Mouse (Mus musculus): ENCODE results near the gene Cfap221. TPM values are rescaled to one million over a fixed set of nuclear protein-coding genes. Genes with fewer than 3 reads are reported as not detected.

Gene Cfap221
- total RNA-seq (2021): under 1 TPM; 0.39 to 0.70 TPM
- long read RNA-seq, experiment 1, partial matches to known transcripts: 0 of 1 reads
- long read RNA-seq, experiment 1, other reads (novel, unspliced or antisense): 1 of 1 reads
- long read RNA-seq, experiment 2: 0 reads

DNA sequence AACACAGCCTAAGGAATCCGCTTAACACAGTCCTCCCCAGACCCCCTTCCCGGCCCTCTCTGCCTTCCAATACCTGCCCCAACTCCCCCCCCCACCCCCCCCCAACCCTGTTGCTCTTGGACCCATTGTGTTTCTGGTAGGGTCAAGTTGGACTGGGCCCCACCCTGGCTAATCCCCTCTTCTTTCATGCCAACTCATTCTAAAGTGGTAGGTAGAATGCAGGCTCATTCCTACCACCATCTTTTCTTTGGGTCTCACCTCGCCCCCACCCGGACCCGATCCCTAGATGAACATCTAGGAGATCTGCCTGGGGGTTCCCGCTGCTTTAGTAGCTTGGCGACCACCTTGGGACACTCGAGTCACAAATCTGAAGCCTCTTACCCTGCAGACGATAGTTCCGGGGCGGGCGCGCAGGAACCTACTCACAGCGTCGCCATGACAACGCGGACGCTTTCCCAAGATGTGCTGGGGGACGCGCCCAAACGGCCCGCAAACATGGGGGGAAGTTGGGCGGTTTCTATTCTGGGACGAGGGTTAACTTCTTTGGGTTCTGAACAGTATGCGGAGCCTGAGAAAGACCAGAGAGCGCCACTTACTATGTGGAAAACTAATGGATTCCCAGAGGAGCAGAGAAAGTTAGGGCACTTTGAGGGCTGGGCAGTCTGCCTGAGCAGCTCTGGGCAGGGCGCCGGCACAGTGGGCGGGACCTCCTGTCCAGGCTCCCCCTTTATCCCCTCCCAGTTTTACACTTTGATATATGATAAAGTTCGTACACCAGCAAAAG lies at the start of gene Cfap221:
Gene Cfap221 (minus strand): TSS at position 437 of the 784 bp plus-strand sequence.
- DNase-seq: peak; percentile 81

DNA sequence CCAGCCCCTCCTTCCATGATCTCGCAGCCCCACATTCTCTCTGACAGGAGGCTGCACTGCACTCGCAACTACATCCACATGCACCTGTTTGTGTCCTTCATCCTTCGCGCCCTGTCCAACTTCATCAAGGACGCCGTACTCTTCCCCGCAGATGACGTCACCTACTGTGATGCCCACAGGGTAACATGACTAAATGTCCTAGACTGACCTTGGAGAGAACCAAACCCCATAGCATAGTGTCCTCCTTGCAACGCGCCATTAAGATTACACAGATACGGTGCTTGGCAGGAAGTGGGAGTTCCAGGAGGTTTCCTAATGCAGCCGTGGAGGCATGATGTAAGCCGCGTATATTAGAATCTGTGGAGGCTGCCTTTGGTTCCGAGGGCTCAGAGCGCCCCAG lies 47.5 kb upstream of the Cfap221 start:
- no peak for DNase-seq

DNA sequence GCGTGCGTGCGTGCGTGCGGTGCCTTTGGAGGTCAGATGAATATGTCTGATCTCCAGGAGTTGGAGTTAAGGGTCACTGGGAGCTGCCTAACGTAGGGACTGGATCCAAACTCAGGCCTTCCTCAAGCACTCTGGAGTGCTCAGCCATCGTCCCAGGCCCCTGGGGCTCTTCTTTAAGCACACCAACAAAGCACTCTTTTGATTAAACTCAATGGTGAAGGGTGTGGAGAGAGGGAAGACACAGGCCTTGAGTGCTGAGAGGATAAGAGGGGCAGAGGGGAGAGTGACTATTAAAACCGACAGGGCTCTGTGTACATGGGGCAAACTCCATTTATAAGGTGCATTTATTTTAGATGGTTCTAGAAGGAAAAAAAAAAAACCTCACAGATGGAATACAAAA lies 45.4 kb upstream of the Cfap221 start:
- no peak for DNase-seq

DNA sequence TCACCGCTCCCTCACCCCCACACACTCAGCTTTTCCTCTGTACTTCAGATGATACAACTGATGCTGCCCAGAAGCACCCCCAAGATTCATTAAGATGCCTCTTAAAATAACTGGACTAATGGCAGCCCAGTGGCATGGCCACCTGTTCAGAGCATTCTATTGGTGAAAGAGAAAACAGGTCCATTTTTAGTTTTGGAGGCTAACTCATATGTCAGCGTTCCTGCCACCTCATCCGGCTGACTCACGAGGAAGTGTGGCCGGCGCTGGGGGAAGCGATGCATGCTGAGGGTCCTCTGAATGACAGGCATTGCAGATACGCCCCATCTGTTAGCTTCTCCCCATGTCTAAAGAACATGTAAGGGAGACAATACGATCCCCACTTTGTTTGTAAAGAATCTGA lies 41.6 kb upstream of the Cfap221 start:
- no peak for DNase-seq

DNA sequence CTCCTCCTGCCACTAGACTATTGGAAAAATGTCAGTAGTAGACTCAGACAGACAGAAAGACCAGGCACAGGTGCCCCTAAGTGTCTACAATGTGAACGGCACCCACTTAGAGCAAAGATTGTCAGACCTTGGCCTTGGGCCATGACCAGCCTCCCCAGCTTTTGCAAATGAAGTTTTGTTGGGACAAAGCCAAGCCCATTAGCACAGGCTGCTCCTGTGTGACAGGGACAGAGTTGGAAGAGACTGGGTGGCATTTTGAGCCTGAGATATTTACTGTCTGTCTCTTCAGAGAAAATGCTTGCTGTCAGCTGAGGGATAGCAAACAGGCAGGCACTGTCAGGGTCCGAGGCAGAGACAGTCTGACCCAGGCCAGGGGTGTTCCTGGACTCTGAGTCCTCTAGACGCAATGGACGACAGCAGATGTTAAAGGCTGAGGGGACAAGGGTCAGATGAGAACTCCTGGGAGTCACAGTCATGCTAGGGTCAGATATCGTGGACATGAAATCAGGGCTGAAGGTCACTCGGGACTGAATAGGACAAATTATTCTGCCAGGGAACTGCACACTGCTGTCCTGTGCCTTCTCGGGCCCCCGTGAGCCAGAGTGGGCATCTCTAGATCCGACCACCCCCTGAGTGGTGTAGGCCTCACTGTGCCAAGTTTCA lies 40.1 kb upstream of the Cfap221 start:
- DNase-seq: peak; percentile 62

DNA sequence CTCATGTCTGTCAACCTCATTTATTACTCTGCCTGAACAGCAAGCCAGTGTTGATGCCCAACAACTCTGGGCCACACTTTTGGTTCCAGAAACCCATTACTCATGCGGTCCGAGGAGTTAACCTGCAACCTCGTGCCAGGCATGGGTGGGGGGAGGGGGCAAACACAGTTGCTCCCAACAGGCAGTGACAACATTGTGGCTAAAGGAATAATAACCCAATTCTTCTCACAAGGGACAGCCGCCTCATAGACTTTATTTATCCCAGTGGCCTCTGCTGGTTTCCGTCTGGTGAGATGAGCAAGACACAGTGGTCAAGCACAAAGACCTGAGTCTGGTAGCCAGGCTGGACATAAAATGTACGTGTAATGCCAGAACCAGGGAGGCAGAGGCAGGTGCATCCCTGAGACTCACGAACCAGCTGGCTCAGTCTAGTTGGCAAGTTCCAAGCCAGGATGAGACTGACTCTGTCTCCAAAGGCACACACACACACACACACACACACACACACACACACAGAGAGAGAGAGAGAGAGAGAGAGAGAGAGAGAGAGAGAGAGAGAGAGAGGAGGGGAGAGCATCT lies 38.5 kb upstream of the Cfap221 start:
- no peak for DNase-seq

DNA sequence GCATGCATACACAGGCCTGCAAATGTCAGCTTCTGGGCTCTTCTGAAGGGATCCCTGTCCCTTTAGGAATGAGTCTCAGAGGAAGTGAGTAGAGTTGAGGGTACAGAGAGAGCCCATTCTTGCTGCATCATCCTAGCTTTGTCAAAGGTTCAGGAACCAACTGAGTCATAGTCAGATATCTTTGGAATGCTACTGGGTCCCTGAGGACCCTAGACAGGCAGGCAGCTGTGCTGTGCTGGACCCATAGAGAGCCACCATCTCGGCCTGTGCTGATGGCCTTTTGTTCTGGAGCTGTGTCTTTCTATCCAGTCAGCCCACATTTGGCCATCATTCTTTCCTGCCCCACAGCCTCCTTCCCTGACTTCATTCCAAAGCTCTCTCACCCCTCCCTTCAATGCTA lies 37.8 kb upstream of the Cfap221 start:
- DNase-seq: no peak

DNA sequence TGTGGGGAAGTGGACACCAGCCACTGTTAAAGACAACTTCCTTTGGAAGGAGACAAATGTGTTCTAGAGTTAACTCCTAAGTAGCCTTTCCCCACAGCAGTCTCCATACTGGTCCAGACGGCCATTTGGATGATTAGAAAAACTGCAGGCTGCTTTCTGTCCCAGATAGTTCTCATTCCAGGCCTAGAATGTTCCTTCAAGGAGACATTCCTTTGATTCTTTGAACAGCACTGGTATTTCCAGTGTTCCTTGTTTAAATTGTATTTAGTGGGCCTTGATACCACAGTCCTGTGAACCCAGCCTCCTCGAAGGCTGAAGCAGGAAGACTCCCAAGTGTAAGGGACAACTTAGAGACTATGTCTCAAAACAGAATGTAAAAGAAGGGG lies 36.4 kb upstream of the Cfap221 start:
- DNase-seq: no peak

DNA sequence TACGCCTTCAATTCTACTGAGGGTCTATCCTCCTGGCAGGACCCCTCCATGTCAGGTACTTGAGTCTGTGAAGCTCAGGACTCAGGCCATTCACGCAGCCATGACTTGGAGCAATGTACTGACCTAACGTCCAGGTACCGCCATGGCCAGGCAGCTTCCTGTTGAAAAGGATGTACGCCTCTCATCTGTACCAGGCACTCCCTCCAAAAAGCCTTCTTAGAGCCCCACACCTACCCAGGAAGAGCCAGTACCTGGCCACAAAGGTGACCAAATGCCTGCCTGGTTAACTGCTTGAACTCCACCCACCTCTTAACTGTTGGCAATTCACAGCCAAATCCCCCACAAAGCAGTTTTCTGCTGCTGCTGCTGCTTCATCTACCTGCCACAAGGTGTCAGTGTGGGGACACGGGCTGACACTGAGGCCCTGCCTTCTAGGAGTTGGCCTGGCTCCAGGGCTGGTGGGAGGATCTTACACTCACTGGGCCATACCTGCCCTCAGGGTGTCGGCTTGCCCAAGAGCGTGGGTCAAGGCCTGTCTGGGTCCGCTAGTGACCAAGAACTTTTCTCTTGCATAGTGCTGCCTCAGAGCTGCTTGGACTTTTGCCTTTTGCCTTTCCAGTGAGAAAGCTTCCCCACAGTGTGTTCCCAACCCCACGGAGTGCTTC lies 35.9 kb upstream of the Cfap221 start:
- peak; percentile 90 for DNase-seq

DNA sequence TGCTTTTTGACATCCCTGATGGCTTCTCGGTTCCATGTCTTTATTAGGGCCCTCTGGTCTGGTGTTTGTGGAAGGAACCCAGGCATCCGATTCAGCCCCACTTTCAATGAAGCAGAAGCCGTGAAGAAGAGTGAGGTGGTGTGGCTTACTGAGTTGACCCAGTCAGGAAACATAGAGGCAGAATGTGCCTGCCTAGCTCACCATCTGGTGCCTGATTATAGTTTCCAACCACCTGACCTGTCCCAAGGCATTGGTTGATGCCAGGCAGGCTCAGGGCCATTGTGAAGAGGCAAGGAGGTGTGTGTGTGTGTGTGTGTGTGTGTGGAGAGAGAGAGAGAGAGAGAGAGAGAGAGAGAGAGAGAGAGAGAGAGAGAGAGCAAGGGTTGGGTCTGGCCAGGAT lies 33.4 kb upstream of the Cfap221 start:
- DNase-seq: no peak

DNA sequence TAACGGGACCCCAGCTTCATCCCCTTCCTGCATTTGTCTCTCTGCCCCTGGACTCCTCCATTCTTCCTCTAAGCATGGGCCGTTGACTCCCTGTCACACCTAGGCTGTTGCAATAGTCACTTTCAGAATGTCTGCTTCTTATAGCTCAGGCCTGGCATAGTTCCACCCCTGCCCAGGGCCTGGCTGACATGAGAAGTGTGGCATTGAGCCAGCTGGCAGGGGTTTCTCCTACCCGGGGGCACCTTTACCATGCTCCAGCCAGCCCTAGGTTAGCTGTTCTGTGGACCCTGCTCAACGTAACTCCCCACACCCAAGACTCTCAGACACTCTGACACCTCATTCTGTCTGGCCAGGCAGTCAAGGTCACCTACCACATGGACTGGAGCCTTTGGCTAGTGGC lies 30.7 kb upstream of the Cfap221 start:
- DNase-seq: peak; percentile 62

DNA sequence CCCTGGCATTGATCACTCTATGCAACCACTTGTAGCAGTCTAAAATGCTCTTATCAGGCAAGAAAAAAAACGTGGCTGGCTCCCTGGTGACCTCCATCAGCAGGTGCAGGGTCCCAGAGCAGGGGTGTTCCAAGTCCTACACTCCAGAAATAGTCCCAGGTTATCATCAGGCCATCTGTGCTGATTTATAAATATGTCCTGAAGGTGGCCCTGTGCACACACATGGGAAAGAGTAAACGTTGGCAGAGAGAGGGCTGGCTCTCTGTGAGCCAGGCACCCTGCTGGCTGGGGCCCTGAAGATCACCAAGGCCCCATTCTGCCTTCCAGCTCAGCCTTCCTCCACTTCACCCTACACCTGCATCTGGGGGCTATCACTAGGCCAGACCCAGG lies 28.0 kb upstream of the Cfap221 start:
- DNase-seq: peak; percentile 36

DNA sequence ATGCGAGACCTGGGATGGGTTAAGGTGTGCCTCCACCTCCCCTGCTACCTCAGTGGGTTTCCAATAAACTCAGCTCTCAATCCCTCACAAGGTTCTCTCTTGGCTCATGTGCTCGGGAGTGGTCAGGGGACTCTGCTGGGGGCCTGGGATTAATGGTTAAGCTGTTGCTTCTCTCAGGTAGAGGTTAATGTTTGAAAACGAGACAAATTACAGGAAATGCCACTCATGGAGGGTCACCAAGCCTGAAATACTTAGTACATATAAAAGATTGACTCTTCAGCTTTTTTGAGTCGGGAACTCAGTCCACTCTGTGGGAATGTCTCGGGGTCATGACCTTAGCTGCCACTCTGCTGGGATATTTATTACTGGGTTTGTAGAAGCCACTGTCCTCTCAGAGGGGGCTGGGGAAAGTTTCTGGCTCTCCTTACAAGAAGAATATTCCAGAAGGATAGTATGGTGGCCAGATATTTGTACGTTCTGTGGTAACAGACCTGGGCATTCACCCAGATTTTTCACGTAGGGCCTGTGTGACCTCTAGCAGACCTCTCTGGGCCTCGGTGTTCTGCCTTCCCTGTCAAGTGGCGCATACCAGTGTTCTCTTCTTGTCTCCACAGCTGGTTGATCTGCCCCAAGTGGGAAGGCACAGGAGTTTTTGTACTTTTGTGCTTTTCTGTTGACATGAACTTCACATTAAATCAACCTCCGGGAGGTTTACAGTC lies 27.5 kb upstream of the Cfap221 start:
- DNase-seq: peak; percentile 47

DNA sequence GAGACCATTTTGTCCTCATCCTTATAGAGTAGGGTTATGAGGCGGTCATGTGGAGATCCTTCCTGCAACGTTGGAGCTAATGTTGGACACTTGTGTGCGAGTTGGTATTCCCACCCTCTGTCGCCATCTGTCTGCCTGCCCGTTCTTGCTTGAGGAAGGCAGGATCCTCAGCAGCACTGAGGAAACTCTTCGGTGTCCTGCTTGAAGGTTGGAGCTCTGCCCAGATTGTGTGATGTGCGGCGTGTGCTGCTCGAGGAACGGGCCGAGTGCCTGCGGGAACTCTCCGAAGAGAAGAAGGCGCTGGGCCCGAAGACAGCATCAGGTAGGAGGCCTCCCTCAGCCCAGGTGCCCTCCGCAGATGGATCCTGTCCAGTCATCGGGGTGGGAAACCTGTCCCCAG lies 24.9 kb upstream of the Cfap221 start:
- no peak for DNase-seq

DNA sequence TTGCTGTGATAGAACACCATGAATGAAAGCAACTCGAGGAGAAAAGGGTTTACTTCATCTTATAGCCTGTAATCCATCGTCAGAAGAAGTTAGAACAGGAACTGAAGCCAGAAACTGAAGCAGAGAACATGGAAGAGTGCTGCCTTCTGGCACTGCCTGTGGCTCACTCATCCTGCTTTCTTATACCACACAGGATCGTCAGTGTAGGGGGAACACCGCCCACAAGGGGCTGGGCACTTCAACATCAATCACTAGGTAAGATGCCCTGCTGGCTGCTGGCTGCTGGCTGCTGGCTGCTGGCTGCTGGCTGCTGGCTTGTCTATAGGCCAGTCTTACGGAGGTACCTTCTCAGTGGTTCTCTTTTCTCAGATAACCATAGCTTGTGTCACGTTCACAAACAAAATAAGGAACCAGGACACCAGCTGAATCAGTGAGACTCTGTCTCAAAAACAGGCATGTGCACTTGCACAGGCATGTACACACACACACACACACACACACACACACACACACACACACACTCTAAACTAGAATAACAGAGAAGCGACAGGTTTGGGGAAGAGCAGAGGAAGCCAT lies 23.4 kb upstream of the Cfap221 start:
- no peak for DNase-seq

DNA sequence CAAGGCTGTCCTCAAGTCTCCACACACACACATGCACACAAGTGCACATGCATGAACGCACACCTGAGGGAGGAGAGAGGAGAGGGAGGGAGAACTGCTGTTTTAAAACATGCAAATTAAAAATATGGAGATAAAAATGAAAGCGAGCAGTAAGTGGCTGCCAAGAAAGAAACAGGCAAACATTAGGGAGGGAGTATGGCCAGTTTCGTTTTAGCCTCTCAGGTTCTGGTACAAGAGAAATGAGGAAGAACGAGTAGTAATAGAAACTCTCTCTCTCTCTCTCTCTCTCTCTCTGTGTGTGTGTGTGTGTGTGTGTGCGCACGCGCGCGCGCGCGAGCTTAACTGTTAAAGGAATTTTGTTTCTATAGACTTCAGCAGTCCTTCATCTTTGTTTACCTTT lies 22.4 kb upstream of the Cfap221 start:
- DNase-seq: no peak

DNA sequence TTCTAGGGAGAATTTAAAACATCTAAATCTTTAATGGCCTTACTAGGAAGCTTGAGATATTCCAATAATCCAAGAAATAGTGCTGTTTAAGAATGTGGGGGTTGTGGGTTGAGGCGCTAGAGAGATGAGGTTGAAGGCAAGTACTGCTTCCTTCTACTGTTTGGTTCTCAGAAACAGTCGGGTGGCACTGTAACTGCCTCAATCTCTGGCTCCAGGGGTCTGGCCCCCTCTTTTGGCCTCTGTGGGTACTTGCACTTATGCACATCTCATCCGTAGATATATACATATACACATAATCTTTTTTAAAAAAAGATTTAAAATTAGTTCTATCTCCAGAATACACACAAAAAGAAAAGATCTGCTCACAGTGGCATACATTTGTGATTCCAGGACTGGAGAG lies 21.9 kb upstream of the Cfap221 start:
- no peak for DNase-seq

DNA sequence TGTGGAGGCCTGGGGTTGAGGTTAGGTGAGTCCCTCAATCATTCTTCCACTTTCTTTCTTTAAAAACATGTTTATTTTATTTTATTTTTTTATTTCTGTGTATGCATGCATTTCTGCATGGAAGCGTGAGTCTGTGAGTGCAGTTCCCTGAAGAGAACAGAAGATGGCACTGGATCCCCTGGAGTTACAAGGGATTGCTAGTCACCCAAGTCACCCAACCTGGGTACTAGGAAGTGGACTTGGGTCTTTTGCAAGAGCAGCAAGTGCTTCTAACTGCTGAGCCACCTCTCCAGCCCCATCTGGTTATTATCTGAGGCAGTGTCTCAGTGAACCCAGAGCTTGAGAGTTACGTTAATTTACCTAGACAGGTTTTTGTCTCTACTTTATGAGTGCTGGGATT lies 19.2 kb upstream of the Cfap221 start:
- DNase-seq: no peak

DNA sequence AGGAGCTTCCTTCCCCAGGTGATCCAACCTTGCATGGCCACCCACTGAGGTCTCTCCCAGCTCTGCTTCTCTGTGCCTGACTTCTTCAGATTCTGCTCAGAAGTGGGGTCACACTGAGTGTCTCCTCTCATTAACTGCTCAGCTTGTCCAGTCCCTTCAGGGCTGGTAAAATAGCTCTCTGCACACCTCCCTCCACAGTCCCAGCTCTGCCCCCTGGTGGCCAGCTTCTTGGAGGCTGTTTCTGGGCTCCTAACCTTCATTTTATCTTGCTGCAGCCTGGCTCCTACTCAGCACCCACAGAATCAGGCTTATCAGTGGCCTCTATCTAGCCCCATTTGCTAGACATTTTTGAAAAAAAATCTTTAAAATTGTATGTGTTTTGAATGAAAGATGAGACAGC lies 16.1 kb upstream of the Cfap221 start:
- peak; percentile 89 for DNase-seq

DNA sequence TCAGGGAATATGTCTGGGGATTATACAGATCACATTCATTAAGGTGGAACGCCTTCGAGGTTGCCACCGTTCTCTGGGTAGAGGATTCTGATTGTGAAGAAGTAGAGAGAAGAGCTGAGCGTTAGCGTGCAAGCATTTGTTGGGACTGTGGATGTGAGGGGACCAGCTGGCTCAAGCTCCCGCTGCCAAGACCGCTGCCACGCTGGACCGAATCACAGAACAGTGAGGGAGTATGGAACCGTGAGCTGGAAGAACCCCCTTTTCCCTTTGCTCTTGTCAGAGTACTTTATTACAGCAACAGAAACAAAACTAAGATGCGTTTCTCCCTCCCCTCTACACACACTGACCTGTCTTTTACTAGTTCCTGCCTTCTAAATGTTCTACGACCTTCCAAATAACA lies 15.6 kb upstream of the Cfap221 start:
- DNase-seq: no peak

DNA sequence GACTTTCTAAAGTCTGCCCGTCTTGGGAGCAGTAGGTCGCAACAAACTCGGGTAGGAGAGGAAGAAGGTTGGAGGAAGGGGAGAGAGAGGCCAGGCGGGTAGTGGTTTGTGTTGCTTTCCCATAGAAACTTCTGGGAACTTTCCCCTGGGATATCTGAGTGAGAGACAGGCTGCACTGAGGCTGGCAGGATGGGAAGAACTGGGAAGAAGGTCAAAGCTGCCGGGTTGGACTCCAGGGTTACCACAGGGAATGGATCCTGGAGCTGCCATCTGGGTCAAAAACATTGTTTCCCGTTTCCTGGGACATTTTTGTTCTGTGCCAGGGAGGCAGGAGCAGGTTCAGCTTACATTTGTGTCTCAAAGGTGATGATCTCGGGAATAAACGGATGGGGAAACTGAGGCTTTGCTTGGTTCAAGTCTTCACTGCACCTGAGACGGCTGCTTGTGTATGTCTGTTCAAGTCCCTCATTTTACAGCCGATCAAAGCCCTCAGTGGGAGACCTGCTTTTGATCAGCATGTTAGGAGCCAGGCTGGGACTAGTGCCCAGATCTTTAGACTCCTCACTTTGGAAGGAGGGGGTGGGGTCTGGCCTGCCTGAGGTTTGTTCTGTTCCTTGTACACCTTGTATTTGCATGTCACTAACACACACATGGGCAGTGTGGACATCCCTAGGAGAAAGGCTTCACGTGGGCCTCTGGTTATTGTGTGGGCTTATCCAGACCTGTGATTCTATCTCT lies 11.0 kb upstream of the Cfap221 start:
- DNase-seq: peak; percentile 30
